ENCODE assay signal across 25 mouse cellular contexts in genomic region chr13:49769111-49769510, GRCm38 (mm10). TPM values are rescaled to one million over a fixed set of nuclear protein-coding genes. Genes with fewer than 3 reads are reported as not detected.
DNase-seq lines count a peak whose midpoint lies in the region; ATAC-seq and TF ChIP-seq lines count a peak whose summit lies in the region.
"Had no signal": no experiment of that assay in that cellular context is flagged by ENCODE, and none has a peak within 500 bp of the region (broad histone marks: within the 10 kb centered on the region; RNA-seq: fewer than 3 reads in every experiment).

No protein-coding gene starts in this region.

- H3K27me3 ChIP-seq in G1E (ENCODE audit: insufficient read depth, low read length) = peaks cover 15% of the 10 kb centered on the region; the same call in 1 of the 2 replicates
- no peaks in the 10 kb centered on the region for H3K27me3 ChIP-seq in MEL (ENCODE audit: control insufficient read depth in 1 of 2, insufficient read depth in 2 of 2, low read length in 2 of 2)
- H3K27me3 ChIP-seq: embryonic facial prominence, embryonic 13.5 days; embryonic facial prominence, embryonic 15.5 days; forebrain, embryonic 12.5 days; forebrain, embryonic 15.5 days had no signal

- H3K4me3 ChIP-seq in G1E (ENCODE audit: low read depth, low read length) (peak overlapping the region; percentile 44; the same call in 1 of the 2 replicates), MEL (ENCODE audit: control insufficient read depth in 1 of 2, insufficient read depth in 1 of 2, low read depth in 2 of 2, low read length in 2 of 2) (peak overlapping the region; percentile 44 to 60)
- H3K4me3 ChIP-seq: embryonic facial prominence, embryonic 13.5 days; embryonic facial prominence, embryonic 15.5 days; erythroblast, embryonic 14.5 days; forebrain, embryonic 10.5 days; forebrain, embryonic 12.5 days; forebrain, embryonic 15.5 days had no signal

- H3K36me3 ChIP-seq in G1E (replicated peaks) = no peaks in the 10 kb centered on the region
- peaks cover 0 to 12% of the 10 kb centered on the region in 2 experiments; a peak in 2 of 4 replicates for H3K36me3 ChIP-seq in MEL (ENCODE audit: control insufficient read depth in 1 of 2, insufficient read depth in 2 of 2, low read length in 2 of 2)
- H3K36me3 ChIP-seq: embryonic facial prominence, embryonic 13.5 days; embryonic facial prominence, embryonic 15.5 days; forebrain, embryonic 10.5 days; forebrain, embryonic 12.5 days; forebrain, embryonic 15.5 days had no signal

- H3K9me3 ChIP-seq in G1E (replicated peaks) (no peaks in the 10 kb centered on the region), MEL (replicated peaks; ENCODE audit: insufficient read depth, low read length) (no peaks in the 10 kb centered on the region)
- H3K9me3 ChIP-seq: embryonic facial prominence, embryonic 13.5 days; embryonic facial prominence, embryonic 15.5 days; forebrain, embryonic 10.5 days; forebrain, embryonic 12.5 days; forebrain, embryonic 15.5 days had no signal

- TF ChIP-seq CTCF in G1E (IDR thresholded peaks at IDR 0.05; ENCODE audit: low read depth, low read length) = no peak
- TF ChIP-seq CTCF in MEL (IDR thresholded peaks at IDR 0.05 in 2 of 3, conservative IDR thresholded peaks at IDR 0.05 in 1 of 3; ENCODE audit: control insufficient read depth in 1 of 3, insufficient read depth in 1 of 3, low read depth in 2 of 3, low read length in 3 of 3, poor library complexity in 1 of 3, severe bottlenecking in 1 of 3) = no peak

- H3K27ac ChIP-seq in MEL (ENCODE audit: control insufficient read depth, low read depth, low read length) = peak overlapping the region; percentile 63
- H3K27ac ChIP-seq: embryonic facial prominence, embryonic 13.5 days; embryonic facial prominence, embryonic 15.5 days; forebrain, embryonic 10.5 days; forebrain, embryonic 12.5 days; forebrain, embryonic 15.5 days had no signal

- H3K9ac ChIP-seq in MEL (ENCODE audit: control insufficient read depth, low read depth, low read length, poor library complexity, severe bottlenecking) = peak overlapping the region; percentile 66
- H3K9ac ChIP-seq: embryonic facial prominence, embryonic 13.5 days; embryonic facial prominence, embryonic 15.5 days; forebrain, embryonic 12.5 days; forebrain, embryonic 15.5 days; forebrain, postnatal 0 days had no signal

- TF ChIP-seq EP300 in MEL (IDR thresholded peaks at IDR 0.05; ENCODE audit: low read depth in 1 of 2, low read length in 2 of 2) = no peak

- no peak for TF ChIP-seq POLR2A in MEL (IDR thresholded peaks at IDR 0.05; ENCODE audit: control insufficient read depth in 1 of 2, insufficient read depth in 1 of 2, low read depth in 1 of 2, low read length in 2 of 2, poor library complexity in 1 of 2)

- DNase-seq in G1E (ENCODE audit: low spot score) (no peak), MEL (ENCODE audit: low read depth, low spot score) (peak; percentile 67), R1 (ENCODE audit: low read depth, low spot score) (peak; percentile 16)
- DNase-seq in testis, postnatal 14 days (ENCODE audit: low spot score) = no peak
- DNase-seq in adrenal gland, adult 2 months = no peak
- no peak for DNase-seq in Muller cell, postnatal 12 days (ENCODE audit: inconsistent ontology term)
- DNase-seq: adrenal gland, adult 8-10 months; adrenal gland, postnatal 14 days; adrenal gland, postnatal 36 days; cerebellum, adult 11-12 months; cerebellum, adult 2 months; cerebellum, adult 9-10 months; cerebellum, postnatal 10 days; cerebellum, postnatal 25 days; forebrain, postnatal 0 days had no signal

- H3K4me1 ChIP-seq in G1E (ENCODE audit: insufficient read depth, low read depth, low read length) = peaks cover 44% of the 10 kb centered on the region
- peaks cover 0 to 26% of the 10 kb centered on the region in 2 experiments; a peak in 3 of 4 replicates for H3K4me1 ChIP-seq in MEL (ENCODE audit: control insufficient read depth in 1 of 2, insufficient read depth in 2 of 2, low read length in 2 of 2)
- H3K4me1 ChIP-seq: embryonic facial prominence, embryonic 13.5 days; embryonic facial prominence, embryonic 15.5 days; forebrain, embryonic 12.5 days; forebrain, embryonic 15.5 days had no signal

- TF ChIP-seq RAD21 in MEL (IDR thresholded peaks at IDR 0.05; ENCODE audit: low read depth, low read length) = no peak

- no peaks in the 10 kb centered on the region for H3K79me2 ChIP-seq in MEL (ENCODE audit: control insufficient read depth, insufficient read depth, low read length, poor library complexity)

- no peak for ATAC-seq in G1E (ENCODE audit: extremely low read depth, insufficient number of reproducible peaks, low FRiP score, poor library complexity, severe bottlenecking)
- ATAC-seq: forebrain, embryonic 15.5 days; forebrain, postnatal 0 days had no signal

TF ChIP-seq in MEL, 35 proteins besides CTCF, POLR2A, EP300 and RAD21:
- TF ChIP-seq MXI1 (IDR thresholded peaks at IDR 0.05; ENCODE audit: low read depth, low read length) (0 out of 2 replicates have a peak, but pooled peaks have one; percentile 19), SIN3A (IDR thresholded peaks at IDR 0.05; ENCODE audit: low read length) (0 out of 2 replicates have a peak, but pooled peaks have one; percentile 1), NRF1 (IDR thresholded peaks at IDR 0.05; ENCODE audit: insufficient read depth, low read depth, low read length, poor library complexity, severe bottlenecking) (no peak)

RNA-seq across cellular contexts. Expression of gene Gm30302, which starts 29.7 kb away (rescaled TPM):
- total RNA-seq in G1E (2014; fragmentation: Nextera tagmentation) (not detected in 2 replicates), G1E (2017) (0.05 and 0.17 TPM in 2 replicates), MEL (2012; rRNA removed) (not detected in 2 replicates)
- polyA plus RNA-seq in G1E (2012) (not detected in 2 replicates), MEL (2012; ENCODE audit: insufficient read depth in 1 of 2, insufficient read length in 2 of 2, low read depth in 1 of 2, low replicate concordance in 2 of 2, missing spikeins in 1 of 2) (under 1 TPM in 1 of 2 experiments, not detected in 1; 0.19 TPM)
- not detected for total RNA-seq in adrenal gland, adult 2 months (2021)
- polyA plus RNA-seq in adrenal gland, adult 2 months (2012; rRNA removed) = not detected in 2 replicates
- total RNA-seq: adrenal gland, adult 8-10 months; adrenal gland, postnatal 14 days; adrenal gland, postnatal 36 days; ES-E14; forebrain, postnatal 0 days had no signal
- polyA plus RNA-seq: C2C12; cerebellum, adult 2 months; cortical plate, adult 2 months; embryonic facial prominence, embryonic 11.5 days; embryonic facial prominence, embryonic 13.5 days; embryonic facial prominence, embryonic 15.5 days; erythroblast, embryonic 14.5 days; forebrain, embryonic 10.5 days; forebrain, embryonic 12.5 days; forebrain, embryonic 15.5 days; forebrain, postnatal 0 days had no signal

Comparison
In these comparisons a context has a peak if more than half of its experiments do, and no peak if none do; other contexts are left out.
1. DNase-seq: peak in MEL (single experiment) and R1 (single experiment); none in G1E (single experiment), testis, postnatal 14 days (single experiment), adrenal gland, adult 2 months (single experiment) and Muller cell, postnatal 12 days (single experiment).